Mouse (Mus musculus): ENCODE data around the gene Lsmem1. TPM values are rescaled to one million over a fixed set of nuclear protein-coding genes. Genes with fewer than 3 reads are reported as not detected.

Gene Lsmem1
- polyA plus RNA-seq, 1 experiment from 2014 or later: not detected

- H3K9me3 ChIP-seq (ENCODE audit: control insufficient read depth, low read length): no peaks in the 10 kb centered on the region
- H3K27me3 ChIP-seq (replicated peaks; ENCODE audit: control insufficient read depth, insufficient read depth, low read length): no peaks in the 10 kb centered on the region
- no peak overlapping the region for H3K4me3 ChIP-seq (replicated peaks; ENCODE audit: low read length)
- no peaks in the 10 kb centered on the region for H3K4me1 ChIP-seq (replicated peaks; ENCODE audit: control insufficient read depth, insufficient read depth, low read length)
- ATAC-seq: no peak
- whole genome bisulfite sequencing: 93% methylated on average over 1 of the region's 1 CpGs
- no peak overlapping the region for H3K9ac ChIP-seq (replicated peaks; ENCODE audit: low read depth, low read length)
- H3K27ac ChIP-seq (ENCODE audit: low read length): no peak overlapping the region
- no peaks in the 10 kb centered on the region for H3K36me3 ChIP-seq (ENCODE audit: control insufficient read depth, insufficient read depth)
- H3K4me2 ChIP-seq (ENCODE audit: low read length): no peak overlapping the region
Observed at GRCm38 (mm10) chr12:40232231-40232630, 32.9 kb upstream of the Lsmem1 start.

GRCm38 (mm10) chr12:40231632-40232031, 32.3 kb upstream of the Lsmem1 start:
- H3K27ac ChIP-seq (ENCODE audit: low read length): no peak overlapping the region
- H3K27me3 ChIP-seq (replicated peaks; ENCODE audit: control insufficient read depth, insufficient read depth, low read length): no peaks in the 10 kb centered on the region
- H3K9ac ChIP-seq (replicated peaks; ENCODE audit: low read depth, low read length): no peak overlapping the region
- WGBS: 89% methylated on average over 2 of the region's 2 CpGs
- H3K9me3 ChIP-seq (ENCODE audit: control insufficient read depth, low read length): no peaks in the 10 kb centered on the region
- H3K4me1 ChIP-seq (replicated peaks; ENCODE audit: control insufficient read depth, insufficient read depth, low read length): no peaks in the 10 kb centered on the region
- H3K36me3 ChIP-seq (ENCODE audit: control insufficient read depth, insufficient read depth): no peaks in the 10 kb centered on the region
- H3K4me2 ChIP-seq (ENCODE audit: low read length): no peak overlapping the region
- no peak for ATAC-seq
- no peak overlapping the region for H3K4me3 ChIP-seq (replicated peaks; ENCODE audit: low read length)

GRCm38 (mm10) chr12:40224171-40224880, 25.0 kb upstream of the Lsmem1 start:
- no peaks in the 10 kb centered on the region for H3K9me3 ChIP-seq (ENCODE audit: control insufficient read depth, low read length)
- ATAC-seq: no peak
- H3K27me3 ChIP-seq (replicated peaks; ENCODE audit: control insufficient read depth, insufficient read depth, low read length): no peaks in the 10 kb centered on the region
- no peak overlapping the region for H3K9ac ChIP-seq (replicated peaks; ENCODE audit: low read depth, low read length)
- no peak overlapping the region for H3K4me3 ChIP-seq (replicated peaks; ENCODE audit: low read length)
- H3K4me1 ChIP-seq (replicated peaks; ENCODE audit: control insufficient read depth, insufficient read depth, low read length): peaks cover 20% of the 10 kb centered on the region
- no peak overlapping the region for H3K4me2 ChIP-seq (ENCODE audit: low read length)
- H3K27ac ChIP-seq (ENCODE audit: low read length): no peak overlapping the region
- H3K36me3 ChIP-seq (ENCODE audit: control insufficient read depth, insufficient read depth): no peaks in the 10 kb centered on the region
- WGBS: 96% methylated on average over 9 of the region's 9 CpGs

GRCm38 (mm10) chr12:40223676-40224075, 24.4 kb upstream of the Lsmem1 start:
- Histone ChIP-seq H3K36me3 (ENCODE audit: control insufficient read depth, insufficient read depth) (no peaks in the 10 kb centered on the region), H3K27me3 (replicated peaks; ENCODE audit: control insufficient read depth, insufficient read depth, low read length) (no peaks in the 10 kb centered on the region), H3K27ac (ENCODE audit: low read length) (peak overlapping the region; percentile 76), H3K4me2 (ENCODE audit: low read length) (peak overlapping the region; percentile 75), H3K9me3 (ENCODE audit: control insufficient read depth, low read length) (no peaks in the 10 kb centered on the region), H3K9ac (replicated peaks; ENCODE audit: low read depth, low read length) (peak overlapping the region; percentile 62), H3K4me1 (replicated peaks; ENCODE audit: control insufficient read depth, insufficient read depth, low read length) (peaks cover 20% of the 10 kb centered on the region), H3K4me3 (replicated peaks; ENCODE audit: low read length) (peak overlapping the region; percentile 99)
- WGBS: 57% methylated on average over 10 of the region's 10 CpGs
- no peak for ATAC-seq

- H3K4me3 ChIP-seq (replicated peaks; ENCODE audit: low read length): peak overlapping the region; percentile 99
- H3K9me3 ChIP-seq (ENCODE audit: control insufficient read depth, low read length): no peaks in the 10 kb centered on the region
- peak overlapping the region; percentile 97 for H3K27ac ChIP-seq (ENCODE audit: low read length)
- H3K4me1 ChIP-seq (replicated peaks; ENCODE audit: control insufficient read depth, insufficient read depth, low read length): peaks cover 20% of the 10 kb centered on the region
- H3K27me3 ChIP-seq (replicated peaks; ENCODE audit: control insufficient read depth, insufficient read depth, low read length): no peaks in the 10 kb centered on the region
- H3K4me2 ChIP-seq (ENCODE audit: low read length): peak overlapping the region; percentile 75
- no peaks in the 10 kb centered on the region for H3K36me3 ChIP-seq (ENCODE audit: control insufficient read depth, insufficient read depth)
- WGBS: under 1% methylated on average over 47 of the region's 47 CpGs
- H3K9ac ChIP-seq (replicated peaks; ENCODE audit: low read depth, low read length): peak overlapping the region; percentile 89
- ATAC-seq: peak; percentile 99
Observed at GRCm38 (mm10) chr12:40223082-40223619, 23.9 kb upstream of the Lsmem1 start.

- peak; percentile 94 for ATAC-seq
- Histone ChIP-seq H3K4me3 (replicated peaks; ENCODE audit: low read length) (peak overlapping the region; percentile 99), H3K9me3 (ENCODE audit: control insufficient read depth, low read length) (no peaks in the 10 kb centered on the region), H3K27me3 (replicated peaks; ENCODE audit: control insufficient read depth, insufficient read depth, low read length) (no peaks in the 10 kb centered on the region), H3K4me1 (replicated peaks; ENCODE audit: control insufficient read depth, insufficient read depth, low read length) (peaks cover 20% of the 10 kb centered on the region), H3K9ac (replicated peaks; ENCODE audit: low read depth, low read length) (peak overlapping the region; percentile 89), H3K4me2 (ENCODE audit: low read length) (peak overlapping the region; percentile 58), H3K27ac (ENCODE audit: low read length) (peak overlapping the region; percentile 97), H3K36me3 (ENCODE audit: control insufficient read depth, insufficient read depth) (no peaks in the 10 kb centered on the region)
- under 1% methylated on average over 81 of the region's 81 CpGs for WGBS
Observed at GRCm38 (mm10) chr12:40222251-40223081, 23.2 kb upstream of the Lsmem1 start.

DNA sequence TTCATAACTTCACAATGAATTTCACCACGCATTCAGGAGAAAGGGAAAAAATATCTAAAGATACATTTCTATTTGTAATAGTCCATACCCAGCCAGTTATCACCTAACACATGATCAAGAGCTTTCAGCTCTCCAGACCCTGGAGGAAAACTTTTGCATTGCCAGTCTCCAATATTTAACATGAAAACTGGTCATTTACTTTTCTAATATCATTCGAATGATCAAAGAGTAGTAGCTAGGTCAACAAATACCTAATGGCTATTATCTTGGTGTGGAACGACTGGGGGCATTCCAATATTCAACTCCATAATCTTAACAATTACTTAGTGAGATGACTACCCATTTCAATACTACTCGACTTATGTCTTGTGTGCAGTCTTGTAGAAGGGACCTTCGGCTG, 22.3 kb upstream of the Lsmem1 start:
- Histone ChIP-seq H3K9ac (replicated peaks; ENCODE audit: low read depth, low read length) (peak overlapping the region; percentile 89; the same call in 1 of the 2 replicates), H3K36me3 (ENCODE audit: control insufficient read depth, insufficient read depth) (peaks cover 3% of the 10 kb centered on the region; the same call in 1 of the 2 replicates), H3K4me2 (ENCODE audit: low read length) (peak overlapping the region; percentile 58), H3K27me3 (replicated peaks; ENCODE audit: control insufficient read depth, insufficient read depth, low read length) (no peaks in the 10 kb centered on the region), H3K4me1 (replicated peaks; ENCODE audit: control insufficient read depth, insufficient read depth, low read length) (peaks cover 20% of the 10 kb centered on the region), H3K9me3 (ENCODE audit: control insufficient read depth, low read length) (no peaks in the 10 kb centered on the region), H3K27ac (ENCODE audit: low read length) (no peak overlapping the region), H3K4me3 (replicated peaks; ENCODE audit: low read length) (peak overlapping the region; percentile 99)
- no peak for ATAC-seq
- WGBS: 16% methylated on average over 5 of the region's 5 CpGs

- ATAC-seq: no peak
- peaks cover 3% of the 10 kb centered on the region; the same call in 1 of the 2 replicates for H3K36me3 ChIP-seq (ENCODE audit: control insufficient read depth, insufficient read depth)
- H3K27me3 ChIP-seq (replicated peaks; ENCODE audit: control insufficient read depth, insufficient read depth, low read length): no peaks in the 10 kb centered on the region
- no peaks in the 10 kb centered on the region for H3K9me3 ChIP-seq (ENCODE audit: control insufficient read depth, low read length)
- WGBS: 23% methylated on average over 3 of the region's 3 CpGs
- no peak overlapping the region; the same call in 1 of the 2 replicates for H3K4me3 ChIP-seq (replicated peaks; ENCODE audit: low read length)
- H3K4me1 ChIP-seq (replicated peaks; ENCODE audit: control insufficient read depth, insufficient read depth, low read length): peaks cover 20% of the 10 kb centered on the region
- no peak overlapping the region for H3K27ac ChIP-seq (ENCODE audit: low read length)
- peak overlapping the region; percentile 58 for H3K4me2 ChIP-seq (ENCODE audit: low read length)
- no peak overlapping the region for H3K9ac ChIP-seq (replicated peaks; ENCODE audit: low read depth, low read length)
Observed at GRCm38 (mm10) chr12:40220896-40221295, 21.6 kb upstream of the Lsmem1 start.

DNA sequence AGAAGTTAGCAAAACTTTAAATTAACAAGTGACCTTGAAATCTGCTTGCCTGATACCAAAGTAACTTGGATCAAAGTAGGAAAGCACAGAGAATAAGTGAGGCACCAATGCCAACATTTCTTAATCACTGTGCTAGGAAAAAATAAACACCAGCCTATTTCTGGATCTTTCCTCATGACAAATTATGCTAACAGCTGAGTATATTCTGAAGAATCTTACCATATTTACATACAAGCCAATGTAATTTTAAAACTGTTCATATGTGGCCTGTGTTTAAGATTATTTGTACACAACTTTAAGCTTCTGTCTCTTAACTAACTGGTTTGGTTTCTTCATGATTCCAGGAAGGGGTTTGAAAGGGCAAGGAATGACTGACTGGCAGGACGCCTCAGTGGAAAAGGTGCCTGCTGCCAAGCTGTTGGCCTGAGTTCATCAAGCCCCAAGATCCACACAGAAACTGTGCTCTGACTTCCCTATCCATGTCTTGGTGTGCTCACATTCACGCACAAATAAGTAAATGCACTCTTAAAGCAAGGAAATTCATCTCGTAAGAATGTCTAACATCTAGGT, 20.8 kb upstream of the Lsmem1 start:
- H3K36me3 ChIP-seq (ENCODE audit: control insufficient read depth, insufficient read depth): peaks cover 10% of the 10 kb centered on the region
- WGBS: 31% methylated on average over 3 of the region's 3 CpGs

More for the DNA sequence above, 20.8 kb upstream of the Lsmem1 start:
- H3K27me3 ChIP-seq (replicated peaks; ENCODE audit: control insufficient read depth, insufficient read depth, low read length): no peaks in the 10 kb centered on the region
- no peak overlapping the region for H3K9ac ChIP-seq (replicated peaks; ENCODE audit: low read depth, low read length)
- H3K9me3 ChIP-seq (ENCODE audit: control insufficient read depth, low read length): no peaks in the 10 kb centered on the region
- no peak overlapping the region for H3K27ac ChIP-seq (ENCODE audit: low read length)
- H3K4me1 ChIP-seq (replicated peaks; ENCODE audit: control insufficient read depth, insufficient read depth, low read length): peaks cover 20% of the 10 kb centered on the region
- ATAC-seq: no peak
- H3K4me2 ChIP-seq (ENCODE audit: low read length): peak overlapping the region; percentile 41
- no peak overlapping the region; the same call in 1 of the 2 replicates for H3K4me3 ChIP-seq (replicated peaks; ENCODE audit: low read length)
